Mouse (Mus musculus): ENCODE measurements around the gene Uggt1. TPM values are rescaled to one million over a fixed set of nuclear protein-coding genes. Genes with fewer than 3 reads are reported as not detected.

The Uggt1 gene
- total RNA-seq (2014; rRNA removed; ENCODE audit: low replicate concordance) (26.7 and 58.0 TPM in 2 replicates), polyA plus RNA-seq (2015; fragmentation: Nextera tagmentation; extraction: Ambion mirVana) (15.4 and 16.0 TPM in 2 replicates)

GRCm38 (mm10) chr1:36244058-36244827 is at the start of gene Uggt1:
Gene Uggt1 (minus strand): TSS chr1:36244720.
- Histone ChIP-seq H3K4me2 (ENCODE audit: low read depth, low read length) (peak within 1 kb of the TSS; percentile 82), H3K27ac (ENCODE audit: low read depth) (peak within 1 kb of the TSS; percentile 70), H3K4me3 (ENCODE audit: low read depth, low read length) (peak within 1 kb of the TSS; percentile 67), H3K27me3 (ENCODE audit: control insufficient read depth, insufficient read depth, low read length) (no peaks in the 10 kb centered on the region), H3K9me3 (replicated peaks; ENCODE audit: control insufficient read depth, low read length) (no peaks in the 10 kb centered on the region), H3K36me3 (replicated peaks; ENCODE audit: control insufficient read depth, insufficient read depth, low read length) (no peaks in the 10 kb centered on the region), H3K4me1 (ENCODE audit: control insufficient read depth, insufficient read depth) (0 out of 2 replicates have a peak, but pooled peaks cover 4% of the 10 kb centered on the region), H3K9ac (replicated peaks; ENCODE audit: low read depth, low read length) (peak within 1 kb of the TSS; percentile 75)
- whole genome bisulfite sequencing = 3% methylated on average over 34 of the region's 49 CpGs
- peak; percentile 97 for ATAC-seq (ENCODE audit: insufficient read depth, low read depth)
- peak; percentile 92 for DNase-seq (ENCODE audit: low spot score)
- TF ChIP-seq EP300 (IDR thresholded peaks at IDR 0.05; ENCODE audit: low read depth) (no peak), CTCF (IDR thresholded peaks at IDR 0.05; ENCODE audit: low read depth) (no peak)

- Histone ChIP-seq H3K4me3 (ENCODE audit: low read depth, low read length) (no peak overlapping the region), H3K27me3 (ENCODE audit: control insufficient read depth, insufficient read depth, low read length) (no peaks in the 10 kb centered on the region), H3K9me3 (replicated peaks; ENCODE audit: control insufficient read depth, low read length) (no peaks in the 10 kb centered on the region), H3K4me2 (ENCODE audit: low read depth, low read length) (no peak overlapping the region), H3K9ac (replicated peaks; ENCODE audit: low read depth, low read length) (no peak overlapping the region), H3K4me1 (ENCODE audit: control insufficient read depth, insufficient read depth) (no peaks in the 10 kb centered on the region), H3K27ac (ENCODE audit: low read depth) (no peak overlapping the region), H3K36me3 (replicated peaks; ENCODE audit: control insufficient read depth, insufficient read depth, low read length) (no peaks in the 10 kb centered on the region)
- DNase-seq (ENCODE audit: low spot score) (no peak), ATAC-seq (ENCODE audit: insufficient read depth, low read depth) (no peak)
- 85% methylated on average over 8 of the region's 8 CpGs for WGBS
- no peak for TF ChIP-seq EP300 (IDR thresholded peaks at IDR 0.05; ENCODE audit: low read depth)
- TF ChIP-seq CTCF (IDR thresholded peaks at IDR 0.05; ENCODE audit: low read depth) = no peak
Observed at GRCm38 (mm10) chr1:36293470-36293869, 49.0 kb upstream of the Uggt1 start.

- no peak overlapping the region for H3K4me3 ChIP-seq (ENCODE audit: low read depth, low read length)
- ATAC-seq (ENCODE audit: insufficient read depth, low read depth) (no peak), DNase-seq (ENCODE audit: low spot score) (no peak)
- H3K9ac ChIP-seq (replicated peaks; ENCODE audit: low read depth, low read length) = no peak overlapping the region
- no peak overlapping the region for H3K27ac ChIP-seq (ENCODE audit: low read depth)
- no peaks in the 10 kb centered on the region for H3K9me3 ChIP-seq (replicated peaks; ENCODE audit: control insufficient read depth, low read length)
- no peaks in the 10 kb centered on the region for H3K36me3 ChIP-seq (replicated peaks; ENCODE audit: control insufficient read depth, insufficient read depth, low read length)
- no peaks in the 10 kb centered on the region for H3K27me3 ChIP-seq (ENCODE audit: control insufficient read depth, insufficient read depth, low read length)
- no peaks in the 10 kb centered on the region for H3K4me1 ChIP-seq (ENCODE audit: control insufficient read depth, insufficient read depth)
- 84% methylated on average over 6 of the region's 6 CpGs for WGBS
- TF ChIP-seq EP300 (IDR thresholded peaks at IDR 0.05; ENCODE audit: low read depth) = no peak
- TF ChIP-seq CTCF (IDR thresholded peaks at IDR 0.05; ENCODE audit: low read depth) = no peak
- no peak overlapping the region for H3K4me2 ChIP-seq (ENCODE audit: low read depth, low read length)
Observed at GRCm38 (mm10) chr1:36281849-36282248, 37.3 kb upstream of the Uggt1 start.

- 86% methylated on average over 3 of the region's 3 CpGs for WGBS
- Histone ChIP-seq H3K36me3 (replicated peaks; ENCODE audit: control insufficient read depth, insufficient read depth, low read length) (no peaks in the 10 kb centered on the region), H3K27ac (ENCODE audit: low read depth) (no peak overlapping the region), H3K9ac (replicated peaks; ENCODE audit: low read depth, low read length) (no peak overlapping the region), H3K9me3 (replicated peaks; ENCODE audit: control insufficient read depth, low read length) (no peaks in the 10 kb centered on the region), H3K4me1 (ENCODE audit: control insufficient read depth, insufficient read depth) (no peaks in the 10 kb centered on the region), H3K4me2 (ENCODE audit: low read depth, low read length) (no peak overlapping the region), H3K4me3 (ENCODE audit: low read depth, low read length) (no peak overlapping the region), H3K27me3 (ENCODE audit: control insufficient read depth, insufficient read depth, low read length) (no peaks in the 10 kb centered on the region)
- no peak for ATAC-seq (ENCODE audit: insufficient read depth, low read depth)
- DNase-seq (ENCODE audit: low spot score) = no peak
- TF ChIP-seq EP300 (IDR thresholded peaks at IDR 0.05; ENCODE audit: low read depth) = no peak
- TF ChIP-seq CTCF (IDR thresholded peaks at IDR 0.05; ENCODE audit: low read depth) = no peak
Observed at GRCm38 (mm10) chr1:36280938-36281337, 36.4 kb upstream of the Uggt1 start.

- H3K9ac ChIP-seq (replicated peaks; ENCODE audit: low read depth, low read length) = no peak overlapping the region
Observed at GRCm38 (mm10) chr1:36279202-36279601, 34.7 kb upstream of the Uggt1 start.

More at GRCm38 (mm10) chr1:36279202-36279601, 34.7 kb upstream of the Uggt1 start:
- no peaks in the 10 kb centered on the region for H3K27me3 ChIP-seq (ENCODE audit: control insufficient read depth, insufficient read depth, low read length)
- no peak overlapping the region for H3K27ac ChIP-seq (ENCODE audit: low read depth)
- no peak overlapping the region for H3K4me2 ChIP-seq (ENCODE audit: low read depth, low read length)
- no peak overlapping the region for H3K4me3 ChIP-seq (ENCODE audit: low read depth, low read length)
- no peaks in the 10 kb centered on the region for H3K4me1 ChIP-seq (ENCODE audit: control insufficient read depth, insufficient read depth)
- peak; percentile 28; the same call in 1 of the 2 replicates for ATAC-seq (ENCODE audit: insufficient read depth, low read depth)
- H3K9me3 ChIP-seq (replicated peaks; ENCODE audit: control insufficient read depth, low read length) = no peaks in the 10 kb centered on the region
- peak; percentile 83 for TF ChIP-seq CTCF (IDR thresholded peaks at IDR 0.05; ENCODE audit: low read depth)
- no peak for TF ChIP-seq EP300 (IDR thresholded peaks at IDR 0.05; ENCODE audit: low read depth)
- peak; percentile 66 for DNase-seq (ENCODE audit: low spot score)
- 15% methylated on average over 3 of the region's 3 CpGs for WGBS
- H3K36me3 ChIP-seq (replicated peaks; ENCODE audit: control insufficient read depth, insufficient read depth, low read length) = no peaks in the 10 kb centered on the region

Data from heart, postnatal 0 days (tissue).